Comparison of ENCODE assay signal across 16 mouse cellular contexts in genomic region chr12:11198026-11198425, GRCm38 (mm10). TPM values are rescaled to one million over a fixed set of nuclear protein-coding genes. Genes with fewer than 3 reads are reported as not detected.
DNase-seq lines count a peak whose midpoint lies in the region; ATAC-seq and TF ChIP-seq lines count a peak whose summit lies in the region.
"Had no signal": no experiment of that assay in that cellular context is flagged by ENCODE, and none has a peak within 500 bp of the region (broad histone marks: within the 10 kb centered on the region; RNA-seq: fewer than 3 reads in every experiment).

No protein-coding gene starts in this region.

- H3K27me3 ChIP-seq in heart, embryonic 12.5 days (replicated peaks), result no peaks in the 10 kb centered on the region
- H3K27me3 ChIP-seq in forebrain, embryonic 14.5 days (replicated peaks; ENCODE audit: control insufficient read depth, insufficient read depth, low read length), result no peaks in the 10 kb centered on the region
- H3K27me3 ChIP-seq: embryonic facial prominence, embryonic 12.5 days; limb, embryonic 15.5 days; neural tube, embryonic 15.5 days had no signal

- no peak overlapping the region for H3K4me2 ChIP-seq in heart, embryonic 12.5 days
- no peak overlapping the region for H3K4me2 ChIP-seq in forebrain, embryonic 14.5 days (ENCODE audit: low read length)
- H3K4me2 ChIP-seq: embryonic facial prominence, embryonic 12.5 days; limb, embryonic 15.5 days; neural tube, embryonic 15.5 days had no signal

- 44% methylated on average over 4 of the region's 4 CpGs for WGBS in heart, embryonic 12.5 days
- 2% methylated on average over 4 of the region's 4 CpGs for WGBS in forebrain, embryonic 14.5 days

- H3K27ac ChIP-seq in heart, embryonic 12.5 days (ENCODE audit: poor library complexity, severe bottlenecking), result no peak overlapping the region
- H3K27ac ChIP-seq in forebrain, embryonic 14.5 days (ENCODE audit: low read depth, low read length), result no peak overlapping the region
- H3K27ac ChIP-seq: embryonic facial prominence, embryonic 12.5 days; limb, embryonic 15.5 days; neural tube, embryonic 15.5 days had no signal

- peaks cover 3% of the 10 kb centered on the region; the same call in 1 of the 2 replicates for H3K4me1 ChIP-seq in heart, embryonic 12.5 days (replicated peaks)
- H3K4me1 ChIP-seq in forebrain, embryonic 14.5 days (ENCODE audit: control insufficient read depth, insufficient read depth, low read length), result no peaks in the 10 kb centered on the region
- H3K4me1 ChIP-seq: embryonic facial prominence, embryonic 12.5 days had no signal

- no peaks in the 10 kb centered on the region for H3K36me3 ChIP-seq in heart, embryonic 12.5 days
- no peaks in the 10 kb centered on the region for H3K36me3 ChIP-seq in forebrain, embryonic 14.5 days (ENCODE audit: control insufficient read depth, insufficient read depth, low read length)
- H3K36me3 ChIP-seq: embryonic facial prominence, embryonic 12.5 days; limb, embryonic 15.5 days; neural tube, embryonic 15.5 days had no signal

- no peak overlapping the region for H3K9ac ChIP-seq in heart, embryonic 12.5 days
- H3K9ac ChIP-seq in forebrain, embryonic 14.5 days (ENCODE audit: low read length), result no peak overlapping the region
- H3K9ac ChIP-seq: embryonic facial prominence, embryonic 12.5 days; limb, embryonic 15.5 days; neural tube, embryonic 15.5 days had no signal

- no peak for TF ChIP-seq CTCF in brain, embryonic 14.5 days (IDR thresholded peaks at IDR 0.05; ENCODE audit: borderline replicate concordance, extremely low read depth, insufficient read depth, insufficient read length)

- TF ChIP-seq POLR2A in brain, embryonic 14.5 days (IDR thresholded peaks at IDR 0.05; ENCODE audit: borderline replicate concordance, extremely low read depth, insufficient read depth, insufficient read length, poor library complexity, severe bottlenecking), result no peak

- no peaks in the 10 kb centered on the region for H3K9me3 ChIP-seq in heart, embryonic 12.5 days (replicated peaks)
- no peaks in the 10 kb centered on the region for H3K9me3 ChIP-seq in forebrain, embryonic 14.5 days (replicated peaks; ENCODE audit: control insufficient read depth, low read length)
- H3K9me3 ChIP-seq: embryonic facial prominence, embryonic 12.5 days; limb, embryonic 15.5 days; neural tube, embryonic 15.5 days had no signal

- ATAC-seq in heart, embryonic 12.5 days (ENCODE audit: insufficient number of reproducible peaks, low FRiP score), result no peak
- ATAC-seq in forebrain, embryonic 14.5 days, result peak; percentile 30; the same call in 1 of the 2 replicates
- no peak for ATAC-seq in frontal cortex, adult (ENCODE audit: low TSS enrichment)

- DNase-seq in heart, adult 11 months, result peak; percentile 63
- peak; percentile 59 for DNase-seq in brain, embryonic 14.5 days (ENCODE audit: low read depth)
- DNase-seq in forebrain, embryonic 14.5 days (ENCODE audit: low spot score), result no peak
- DNase-seq in retina, embryonic 14.5 days (ENCODE audit: low spot score), result peak; percentile 49
- no peak for DNase-seq in kidney, adult 18-20 months
- DNase-seq in lung, adult 18-20 months, result no peak
- DNase-seq: cerebellum, postnatal 14 days; kidney, adult 2 months; kidney, postnatal 25 days; lung, adult 2 months; lung, postnatal 36 days had no signal

- no peak overlapping the region for H3K4me3 ChIP-seq in heart, embryonic 12.5 days
- H3K4me3 ChIP-seq in forebrain, embryonic 14.5 days (ENCODE audit: low read depth, low read length), result no peak overlapping the region
- H3K4me3 ChIP-seq: embryonic facial prominence, embryonic 12.5 days; limb, embryonic 15.5 days; neural tube, embryonic 15.5 days had no signal

RNA-seq across cellular contexts. Expression of gene Msgn1, which starts 10.7 kb away (rescaled TPM):
- polyA plus RNA-seq in heart, embryonic 12.5 days (2016; fragmentation: Nextera tagmentation; extraction: Ambion mirVana), result not detected in 2 replicates
- not detected in 2 replicates for polyA plus RNA-seq in brain, embryonic 14.5 days (2012; rRNA removed)
- polyA plus RNA-seq in forebrain, embryonic 14.5 days (2014; fragmentation: Nextera tagmentation; extraction: Ambion mirVana), result not detected in 2 replicates
- polyA plus RNA-seq: embryonic facial prominence, embryonic 12.5 days; kidney, adult 2 months; limb, embryonic 15.5 days; lung, adult 2 months; neural tube, embryonic 15.5 days had no signal

RNA-seq across cellular contexts. Expression of gene Kcns3, which starts 47.2 kb away (rescaled TPM):
- 0.08 and 0.38 TPM in 2 replicates for polyA plus RNA-seq in heart, embryonic 12.5 days (2016; fragmentation: Nextera tagmentation; extraction: Ambion mirVana)
- polyA plus RNA-seq in brain, embryonic 14.5 days (2012; rRNA removed), result 0.40 and 0.55 TPM in 2 replicates
- 0.36 and 0.63 TPM in 2 replicates for polyA plus RNA-seq in forebrain, embryonic 14.5 days (2014; fragmentation: Nextera tagmentation; extraction: Ambion mirVana)

Comparison
In these comparisons a context has a peak if more than half of its experiments do, and no peak if none do; other contexts are left out.
1. DNase-seq: peak in heart, adult 11 months (single experiment), brain, embryonic 14.5 days (single experiment) and retina, embryonic 14.5 days (single experiment); none in forebrain, embryonic 14.5 days (single experiment), kidney, adult 18-20 months (single experiment) and lung, adult 18-20 months (0 of 2).